Mouse (Mus musculus) forebrain, embryonic 15.5 days (tissue): ENCODE results near the gene Lce3e. TPM values are rescaled to one million over a fixed set of nuclear protein-coding genes. Genes with fewer than 3 reads are reported as not detected.

Experiments
- ATAC-seq: fragments of 200-750 bp; cut with Nextera tagmentation; replicated peaks from 2 replicates; pipeline ENCODE4 v1.8.0; 2017; ENCODE audit warnings: mild to moderate bottlenecking, moderate TSS enrichment, moderate library complexity
- H3K27ac ChIP-seq: fragments of 300-500 bp; sonication (generic); replicated peaks from 2 replicates; pipeline ENCODE4 v1.5.1; 2015; ENCODE audit warnings: mild to moderate bottlenecking, inconsistent platforms
- H3K27me3 ChIP-seq: fragments of 300-500 bp; sonication (generic); 2 replicates; pipeline ENCODE4 v1.6.1; 2015; ENCODE audit warnings: inconsistent platforms
- H3K36me3 ChIP-seq: fragments of 300-500 bp; sonication (generic); 2 replicates; pipeline ENCODE4 v1.6.1; 2015; ENCODE audit warnings: mild to moderate bottlenecking, inconsistent platforms
- H3K4me1 ChIP-seq: fragments of 300-500 bp; sonication (generic); 2 replicates; pipeline ENCODE4 v1.6.1; 2015; ENCODE audit warnings: inconsistent platforms
- H3K4me2 ChIP-seq: fragments of 300-500 bp; sonication (generic); replicated peaks from 2 replicates; pipeline ENCODE4 v1.6.1; 2015; ENCODE audit warnings: mild to moderate bottlenecking, inconsistent platforms
- H3K4me3 ChIP-seq: fragments of 300-500 bp; sonication (generic); 2 replicates; pipeline ENCODE4 v1.5.1; 2015; ENCODE audit warnings: mild to moderate bottlenecking, inconsistent platforms
- H3K9ac ChIP-seq: fragments of 300-500 bp; sonication (generic); replicated peaks from 2 replicates; pipeline ENCODE4 v1.6.1; 2015; ENCODE audit warnings: mild to moderate bottlenecking, inconsistent platforms
- H3K9me3 ChIP-seq: fragments of 300-500 bp; sonication (generic); 2 replicates; pipeline ENCODE4 v1.6.1; 2016; ENCODE audit warnings: inconsistent platforms
- WGBS: fragments of 180-500 bp; shearing (Covaris S2); methylation state at CpG from one replicate; pipeline ENCODE4 v1.1.7; 2015; ENCODE audit warnings: mixed read lengths; 5-methylcytosine and 5-hydroxymethylcytosine counted together
- polyA plus RNA-seq: library from polyadenylated mRNA; unstranded; fragments of >200 nt; fragmentation: Nextera tagmentation; extraction: Ambion mirVana; gene quantifications from 2 replicates; pipeline ENCODE4 v1.2.1, GENCODE M21; 2015

The Lce3e gene
- polyA plus RNA-seq, 1 experiment from 2014 or later: not detected

DNA sequence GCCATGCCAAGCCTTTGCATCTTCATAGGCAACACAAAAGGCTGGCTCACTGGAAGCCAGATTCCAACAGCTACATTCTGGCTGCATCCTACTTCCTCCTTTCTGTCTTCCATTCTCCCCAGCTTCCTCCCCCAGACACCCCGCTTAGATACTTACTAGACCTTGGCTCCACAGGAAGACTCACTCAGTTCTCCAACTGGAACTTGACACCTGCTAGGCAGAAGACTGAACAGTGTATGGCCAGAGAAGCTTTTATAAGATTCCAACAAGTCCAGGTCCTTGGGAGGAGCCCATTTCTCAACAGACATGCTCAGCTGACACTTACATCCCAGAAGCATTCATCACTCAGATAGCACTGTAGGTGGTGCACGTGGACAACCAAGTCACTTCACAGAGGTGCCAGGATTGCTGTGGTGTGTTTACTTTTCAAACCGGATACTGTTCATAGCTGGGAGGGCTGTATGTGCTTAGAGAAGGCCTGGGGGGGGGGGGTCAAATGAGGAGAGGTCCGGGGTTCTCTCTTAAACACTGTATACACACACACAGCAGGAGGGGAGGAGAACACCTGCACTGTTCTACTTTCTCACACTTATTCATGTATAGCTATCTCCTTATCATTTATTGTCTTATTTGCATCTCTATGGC, 48.7 kb downstream of the Lce3e start, which contains the start of gene Crct1:
Crct1 (minus strand) TSS at position 228 of the 645 bp plus-strand sequence.
- no peaks in the 10 kb centered on the region for H3K9me3 ChIP-seq
- WGBS: 62% methylated on average over 4 of the region's 4 CpGs
- H3K9ac ChIP-seq: peak within 1 kb of the TSS; percentile 51
- H3K4me3 ChIP-seq: peak within 1 kb of the TSS; percentile 49
- H3K27me3 ChIP-seq: no peaks in the 10 kb centered on the region
- H3K4me1 ChIP-seq: peaks cover 12% of the 10 kb centered on the region; the same call in 1 of the 2 replicates
- peak within 1 kb of the TSS; percentile 90 for H3K4me2 ChIP-seq
- H3K27ac ChIP-seq: peak within 1 kb of the TSS; percentile 21; the same call in 1 of the 2 replicates
- peak; percentile 57 for ATAC-seq
- H3K36me3 ChIP-seq: no peaks in the 10 kb centered on the region

Other genes starting within 250 kb of the Lce3e start
- not detected in 2 replicates for gene Lce1f, start 246.7 kb upstream of the Lce3e start, polyA plus RNA-seq
- gene Gm38119, start 228.0 kb upstream of the Lce3e start, polyA plus RNA-seq: not detected in 2 replicates
- gene Lce1g, start 214.7 kb upstream of the Lce3e start, polyA plus RNA-seq: not detected in 2 replicates
- gene Lce1h, start 202.0 kb upstream of the Lce3e start, polyA plus RNA-seq: not detected in 2 replicates
- gene Lce1i, start 188.2 kb upstream of the Lce3e start, polyA plus RNA-seq: not detected in 2 replicates
- not detected in 2 replicates for gene Lce1j, start 176.5 kb upstream of the Lce3e start, polyA plus RNA-seq
- not detected in 2 replicates for gene Lce1k, start 159.2 kb upstream of the Lce3e start, polyA plus RNA-seq
- not detected in 2 replicates for gene Kprp, start 139.8 kb upstream of the Lce3e start, polyA plus RNA-seq
- gene Lce1l, start 115.8 kb upstream of the Lce3e start, polyA plus RNA-seq: not detected in 2 replicates
- not detected in 2 replicates for gene 2310050C09Rik, start 96.8 kb upstream of the Lce3e start, polyA plus RNA-seq
- not detected in 2 replicates for gene Lce3a, start 40.8 kb upstream of the Lce3e start, polyA plus RNA-seq
- gene Lce3b, start 34.1 kb upstream of the Lce3e start, polyA plus RNA-seq: not detected in 2 replicates
- gene Lce3c, start 22.6 kb upstream of the Lce3e start, polyA plus RNA-seq: not detected in 2 replicates
- gene Lce3d, start 9.7 kb upstream of the Lce3e start, polyA plus RNA-seq: not detected in 2 replicates
- not detected in 2 replicates for gene Lce3f, start 25.2 kb downstream of the Lce3e start, polyA plus RNA-seq
- 0.27 TPM in 1 of 2 replicates, not detected in the other for gene Crct1, start 48.6 kb downstream of the Lce3e start, polyA plus RNA-seq
- gene Lce1m, start 52.0 kb downstream of the Lce3e start, polyA plus RNA-seq: not detected in 2 replicates
- gene Gm4858, start 101.8 kb downstream of the Lce3e start, polyA plus RNA-seq: not detected in 2 replicates
- not detected in 2 replicates for gene Crnn, start 177.7 kb downstream of the Lce3e start, polyA plus RNA-seq
- gene Flg2, start 230.2 kb downstream of the Lce3e start, polyA plus RNA-seq: not detected in 2 replicates